Mouse (Mus musculus) megakaryocyte, embryonic 14.5 days (primary cell): ENCODE results near the gene Ipcef1.

Experiments
- FLI1 ChIP-seq: IDR thresholded peaks from 2 replicates; pipeline ENCODE4 v1.6.1; 2012; ENCODE audit warnings: low read length, inconsistent platforms, mixed read lengths
- GATA1 ChIP-seq: IDR thresholded peaks from 3 replicates; pipeline ENCODE4 v1.6.1; 2012; ENCODE audit warnings: mixed read lengths, low read length, inconsistent platforms, borderline replicate concordance

- TF ChIP-seq GATA1 = no peak
- TF ChIP-seq FLI1 = no peak
Observed at GRCm38 (mm10) chr10:7015199-7015598, 37.1 kb downstream of the Ipcef1 start.
